Mouse (Mus musculus) testis, adult 2 months (tissue): ENCODE data around the gene Ddx6. TPM values are rescaled to one million over a fixed set of nuclear protein-coding genes. Genes with fewer than 3 reads are reported as not detected.

Source experiments
- H3K27ac ChIP-seq: fragments of 200-500 bp; 2 replicates; pipeline ENCODE4 v1.5.1; 2012; ENCODE audit warnings: low read depth, low read length; ENCODE audit not compliant: control insufficient read depth, insufficient read depth
- H3K27me3 ChIP-seq: fragments of 200-500 bp; 2 replicates; pipeline ENCODE4 v1.6.1; 2012; ENCODE audit warnings: mild to moderate bottlenecking, low read length, moderate library complexity; ENCODE audit not compliant: control insufficient read depth, insufficient read depth
- H3K36me3 ChIP-seq: fragments of 200-500 bp; 2 replicates; pipeline ENCODE4 v1.6.1; 2012; ENCODE audit warnings: mild to moderate bottlenecking, low read length; ENCODE audit not compliant: control insufficient read depth, insufficient read depth
- H3K4me1 ChIP-seq: fragments of 200-500 bp; 2 replicates; pipeline ENCODE4 v1.6.1; 2012; ENCODE audit warnings: low read length; ENCODE audit not compliant: control insufficient read depth, insufficient read depth
- H3K4me3 ChIP-seq: fragments of 200-500 bp; 2 replicates; pipeline ENCODE4 v1.5.1; 2012; ENCODE audit warnings: low read depth, mild to moderate bottlenecking, low read length, moderate library complexity, mixed read lengths; ENCODE audit not compliant: control insufficient read depth
- CTCF ChIP-seq: fragments of 200-500 bp; IDR thresholded peaks from 2 replicates; pipeline ENCODE4 v1.5.1; 2012; ENCODE audit warnings: low read depth, mild to moderate bottlenecking, inconsistent platforms, low read length, moderate library complexity; ENCODE audit not compliant: control insufficient read depth, insufficient read depth, insufficient replicate concordance
- POLR2A ChIP-seq: fragments of 200-500 bp; IDR thresholded peaks from 2 replicates; pipeline ENCODE4 v1.6.1; 2012; ENCODE audit warnings: low read depth, mild to moderate bottlenecking, inconsistent platforms, low read length, moderate library complexity; ENCODE audit not compliant: control insufficient read depth
- polyA plus RNA-seq: library from polyadenylated mRNA; depleted of rRNA; stranded (reverse); fragments of >200 nt; gene quantifications from 2 replicates; pipeline ENCODE4 v1.2.3, GENCODE M21; 2012

Gene Ddx6
- polyA plus RNA-seq, 1 experiment, result 11.7 TPM

- no peaks in the 10 kb centered on the region for H3K36me3 ChIP-seq
- peak overlapping the region; percentile 54 for H3K27ac ChIP-seq
- no peak overlapping the region for H3K4me3 ChIP-seq
- peaks cover 6% of the 10 kb centered on the region for H3K4me1 ChIP-seq
- H3K27me3 ChIP-seq, result no peaks in the 10 kb centered on the region
- no peak for TF ChIP-seq POLR2A
- no peak for TF ChIP-seq CTCF
Observed at GRCm38 (mm10) chr9:44643103-44643502, 38.4 kb downstream of the Ddx6 start.

GRCm38 (mm10) chr9:44644186-44644585, 39.5 kb downstream of the Ddx6 start:
- H3K4me1 ChIP-seq, result peaks cover 6% of the 10 kb centered on the region
- H3K36me3 ChIP-seq, result no peaks in the 10 kb centered on the region
- TF ChIP-seq POLR2A, result no peak
- TF ChIP-seq CTCF, result no peak
- no peak overlapping the region for H3K27ac ChIP-seq
- H3K4me3 ChIP-seq, result no peak overlapping the region
- no peaks in the 10 kb centered on the region for H3K27me3 ChIP-seq

GRCm38 (mm10) chr9:44645481-44645880, 40.8 kb downstream of the Ddx6 start:
- no peak for TF ChIP-seq CTCF
- Histone ChIP-seq H3K4me3 (no peak overlapping the region), H3K4me1 (peaks cover 8% of the 10 kb centered on the region), H3K27ac (no peak overlapping the region), H3K27me3 (no peaks in the 10 kb centered on the region), H3K36me3 (no peaks in the 10 kb centered on the region)

- peaks cover 8% of the 10 kb centered on the region for H3K4me1 ChIP-seq
- no peak for TF ChIP-seq POLR2A
- no peak for TF ChIP-seq CTCF
- H3K27me3 ChIP-seq, result no peaks in the 10 kb centered on the region
- no peaks in the 10 kb centered on the region for H3K36me3 ChIP-seq
- no peak overlapping the region; the same call in 1 of the 2 replicates for H3K4me3 ChIP-seq
- no peak overlapping the region for H3K27ac ChIP-seq
Observed at GRCm38 (mm10) chr9:44645924-44646323, 41.2 kb downstream of the Ddx6 start.

GRCm38 (mm10) chr9:44646366-44646765, 41.7 kb downstream of the Ddx6 start:
- Histone ChIP-seq H3K36me3 (no peaks in the 10 kb centered on the region), H3K27me3 (no peaks in the 10 kb centered on the region), H3K4me3 (no peak overlapping the region; the same call in 1 of the 2 replicates), H3K4me1 (peaks cover 8% of the 10 kb centered on the region), H3K27ac (no peak overlapping the region)
- TF ChIP-seq CTCF (no peak), POLR2A (no peak)

- Histone ChIP-seq H3K36me3 (no peaks in the 10 kb centered on the region), H3K4me1 (peaks cover 8% of the 10 kb centered on the region), H3K27me3 (no peaks in the 10 kb centered on the region), H3K27ac (no peak overlapping the region), H3K4me3 (no peak overlapping the region)
- no peak for TF ChIP-seq CTCF
- TF ChIP-seq POLR2A, result no peak
Observed at GRCm38 (mm10) chr9:44647026-44647425, 42.3 kb downstream of the Ddx6 start.

- Histone ChIP-seq H3K27ac (no peak overlapping the region), H3K36me3 (no peaks in the 10 kb centered on the region), H3K27me3 (no peaks in the 10 kb centered on the region), H3K4me1 (peaks cover 8% of the 10 kb centered on the region), H3K4me3 (no peak overlapping the region)
- no peak for TF ChIP-seq CTCF
- no peak for TF ChIP-seq POLR2A
Observed at GRCm38 (mm10) chr9:44647656-44648055, 43.0 kb downstream of the Ddx6 start.

GRCm38 (mm10) chr9:44648881-44649281, 44.2 kb downstream of the Ddx6 start:
- no peak overlapping the region for H3K4me3 ChIP-seq
- peaks cover 8% of the 10 kb centered on the region for H3K4me1 ChIP-seq
- TF ChIP-seq CTCF (no peak), POLR2A (no peak)
- H3K27me3 ChIP-seq, result no peaks in the 10 kb centered on the region
- H3K27ac ChIP-seq, result no peak overlapping the region
- H3K36me3 ChIP-seq, result no peaks in the 10 kb centered on the region
